Mouse (Mus musculus) kidney, postnatal 36 days (tissue): ENCODE data around the gene Gatad2b.

Experiments
- DNase-seq, 2 experiments: peaks; one replicate each; pipeline ENCODE4 v3.0.0; 2021 to 2022; ENCODE audit warnings: mixed read lengths in 2 of 2

Gene Gatad2b

GRCm38 (mm10) chr3:90314241-90314640 lies 21.3 kb downstream of the Gatad2b start:
- no peak for DNase-seq

GRCm38 (mm10) chr3:90322289-90322688 lies 29.3 kb downstream of the Gatad2b start:
- DNase-seq, result no peak

- DNase-seq, result peak; percentile 76 to 87
Measured at GRCm38 (mm10) chr3:90323119-90323518, 30.1 kb downstream of the Gatad2b start.

GRCm38 (mm10) chr3:90332485-90332884 lies 39.5 kb downstream of the Gatad2b start:
- no peak for DNase-seq

GRCm38 (mm10) chr3:90335517-90335916 lies 42.5 kb downstream of the Gatad2b start:
- DNase-seq, result no peak

GRCm38 (mm10) chr3:90338190-90338589 lies 45.2 kb downstream of the Gatad2b start:
- DNase-seq, result no peak

- DNase-seq, result no peak
Measured at GRCm38 (mm10) chr3:90340177-90340576, 47.2 kb downstream of the Gatad2b start.

GRCm38 (mm10) chr3:90342853-90343252 lies 49.9 kb downstream of the Gatad2b start:
- peak in 1 of 2 experiments; percentile 14 for DNase-seq

GRCm38 (mm10) chr3:90347847-90348246 lies 54.9 kb downstream of the Gatad2b start:
- no peak for DNase-seq

- DNase-seq, result no peak
Measured at GRCm38 (mm10) chr3:90357959-90358358, 65.0 kb downstream of the Gatad2b start.

GRCm38 (mm10) chr3:90359230-90359629 lies 66.3 kb downstream of the Gatad2b start:
- no peak for DNase-seq

- DNase-seq, result no peak
Measured at GRCm38 (mm10) chr3:90361476-90361875, 68.5 kb downstream of the Gatad2b start.

- no peak for DNase-seq
Measured at GRCm38 (mm10) chr3:90362346-90362745, 69.4 kb downstream of the Gatad2b start.

GRCm38 (mm10) chr3:90367001-90367632 lies 74.1 kb downstream of the Gatad2b start:
- no peak for DNase-seq

GRCm38 (mm10) chr3:90369041-90369440 lies 76.1 kb downstream of the Gatad2b start:
- DNase-seq, result no peak

GRCm38 (mm10) chr3:90371857-90372256 lies 78.9 kb downstream of the Gatad2b start:
- DNase-seq, result no peak

GRCm38 (mm10) chr3:90372817-90373216 lies 79.8 kb downstream of the Gatad2b start:
- DNase-seq, result no peak

GRCm38 (mm10) chr3:90373432-90374028 lies 80.6 kb downstream of the Gatad2b start:
- peak; percentile 90 to 91 for DNase-seq

GRCm38 (mm10) chr3:90374368-90374767 lies 81.4 kb downstream of the Gatad2b start:
- peak in 1 of 2 experiments; percentile 49 for DNase-seq

- DNase-seq, result no peak
Measured at GRCm38 (mm10) chr3:90375562-90376246, 82.7 kb downstream of the Gatad2b start.

GRCm38 (mm10) chr3:90376247-90376585 lies 83.2 kb downstream of the Gatad2b start:
- DNase-seq, result peak; percentile 44 to 52

GRCm38 (mm10) chr3:90378496-90378895 lies 85.5 kb downstream of the Gatad2b start:
- DNase-seq, result no peak

GRCm38 (mm10) chr3:90381727-90382126 lies 88.7 kb downstream of the Gatad2b start:
- no peak for DNase-seq

- DNase-seq, result no peak
Measured at GRCm38 (mm10) chr3:90383690-90384089, 90.7 kb downstream of the Gatad2b start.
